Mouse (Mus musculus): ENCODE data around the gene Nkx2-3. TPM values are rescaled to one million over a fixed set of nuclear protein-coding genes. Genes with fewer than 3 reads are reported as not detected.

Nkx2-3 gene
- polyA plus RNA-seq, 1 experiment: 0.06 TPM

DNA sequence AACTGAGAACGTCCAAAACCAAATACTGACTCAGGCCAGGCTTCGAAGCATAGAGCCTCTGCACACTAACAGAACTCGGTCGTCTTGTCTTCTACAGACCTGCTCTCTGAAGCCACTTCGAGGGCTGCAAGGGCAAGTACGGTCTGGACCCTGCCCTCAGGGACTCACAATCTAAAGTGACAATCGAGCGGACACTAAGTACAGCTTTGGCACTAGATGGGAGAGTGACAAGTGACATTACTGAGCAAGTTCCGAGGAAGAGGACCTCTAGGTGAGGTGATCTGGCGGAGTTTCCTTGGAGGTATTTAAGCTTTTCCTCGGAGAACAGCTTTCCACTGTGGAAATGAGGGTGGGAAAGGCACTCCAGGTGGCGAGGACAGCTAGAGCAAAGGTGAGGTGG lies 564 bp upstream of the Nkx2-3 start:
- no peak overlapping the region for H3K4me3 ChIP-seq (ENCODE audit: control insufficient read depth, low read depth, low read length)
- no peaks in the 10 kb centered on the region for H3K36me3 ChIP-seq (ENCODE audit: control insufficient read depth, insufficient read depth, low read length)
- H3K27me3 ChIP-seq (ENCODE audit: control insufficient read depth, insufficient read depth, low read length): peaks cover 22% of the 10 kb centered on the region
- TF ChIP-seq CTCF (IDR thresholded peaks at IDR 0.05; ENCODE audit: control insufficient read depth, insufficient read depth, insufficient replicate concordance, low read depth, low read length) (no peak), POLR2A (IDR thresholded peaks at IDR 0.05; ENCODE audit: control insufficient read depth, low read depth, low read length) (no peak)
- peaks cover 33% of the 10 kb centered on the region for H3K4me1 ChIP-seq (ENCODE audit: control insufficient read depth, insufficient read depth, low read length)
- no peak overlapping the region for H3K27ac ChIP-seq (ENCODE audit: control insufficient read depth, insufficient read depth, low read depth, low read length)

DNA sequence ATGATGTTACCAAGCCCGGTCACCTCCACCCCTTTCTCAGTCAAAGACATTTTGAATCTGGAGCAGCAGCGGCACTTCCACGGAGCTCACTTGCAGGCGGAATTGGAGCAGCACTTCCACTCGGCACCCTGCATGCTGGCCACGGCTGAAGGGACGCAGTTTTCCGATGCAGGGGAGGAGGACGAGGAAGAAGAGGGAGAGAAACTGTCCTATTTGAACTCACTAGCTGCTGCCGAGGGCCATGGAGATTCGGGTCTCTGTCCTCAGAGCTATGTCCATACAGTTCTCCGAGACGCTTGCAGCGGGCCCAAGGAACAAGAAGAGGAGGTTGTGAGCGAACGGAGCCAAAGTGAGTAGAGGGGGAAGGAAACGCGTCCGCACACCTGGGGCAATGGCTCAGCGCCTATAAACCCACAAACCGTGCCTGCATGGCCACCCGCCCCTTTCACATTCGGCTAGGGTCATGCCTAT lies 411 bp downstream of the Nkx2-3 start:
- TF ChIP-seq CTCF (IDR thresholded peaks at IDR 0.05; ENCODE audit: control insufficient read depth, insufficient read depth, insufficient replicate concordance, low read depth, low read length) (no peak), POLR2A (IDR thresholded peaks at IDR 0.05; ENCODE audit: control insufficient read depth, low read depth, low read length) (no peak)
- no peaks in the 10 kb centered on the region for H3K36me3 ChIP-seq (ENCODE audit: control insufficient read depth, insufficient read depth, low read length)
- peaks cover 28% of the 10 kb centered on the region for H3K4me1 ChIP-seq (ENCODE audit: control insufficient read depth, insufficient read depth, low read length)
- no peak overlapping the region for H3K4me3 ChIP-seq (ENCODE audit: control insufficient read depth, low read depth, low read length)
- peaks cover 20% of the 10 kb centered on the region for H3K27me3 ChIP-seq (ENCODE audit: control insufficient read depth, insufficient read depth, low read length)
- no peak overlapping the region for H3K27ac ChIP-seq (ENCODE audit: control insufficient read depth, insufficient read depth, low read depth, low read length)

DNA sequence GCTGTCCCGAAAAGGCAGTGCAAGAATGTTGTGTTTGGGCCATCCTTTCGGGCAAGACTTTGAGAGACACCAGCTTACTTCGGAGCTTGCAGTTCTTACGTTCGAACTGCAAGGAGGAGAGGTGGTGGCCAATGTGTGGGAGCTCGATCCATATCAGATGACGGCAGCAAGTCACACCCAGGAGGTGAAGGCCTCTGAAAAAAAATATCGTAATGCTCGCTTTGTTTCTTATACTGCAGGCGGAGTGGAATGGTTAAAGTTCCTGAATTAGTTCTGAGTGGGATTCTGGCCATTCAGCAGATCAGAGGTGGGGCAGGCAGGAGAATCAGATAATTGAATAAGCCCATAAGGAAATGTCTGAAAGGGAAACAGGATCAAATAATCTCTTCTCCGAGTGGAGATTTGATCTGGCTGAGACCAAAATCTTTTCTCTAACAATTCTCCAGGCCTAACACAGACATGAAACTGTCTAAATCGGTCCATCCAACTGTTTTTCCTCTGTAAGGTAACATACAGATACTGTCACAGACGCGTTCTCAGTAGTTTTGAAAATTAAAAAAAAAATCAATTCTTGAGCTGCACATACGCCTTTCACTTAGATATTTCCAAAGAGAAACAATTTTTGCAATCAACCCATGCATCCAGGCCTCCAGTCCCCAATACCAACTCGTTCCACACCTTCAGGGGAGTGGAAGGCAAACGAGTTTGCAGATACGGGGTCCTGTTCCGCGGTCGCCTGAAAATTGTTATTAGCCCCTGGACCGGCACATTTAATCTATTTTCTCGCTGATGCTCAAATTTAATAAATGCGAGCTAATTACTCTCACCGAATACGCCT lies 1.4 kb downstream of the Nkx2-3 start:
- TF ChIP-seq CTCF (IDR thresholded peaks at IDR 0.05; ENCODE audit: control insufficient read depth, insufficient read depth, insufficient replicate concordance, low read depth, low read length): no peak
- no peak for TF ChIP-seq POLR2A (IDR thresholded peaks at IDR 0.05; ENCODE audit: control insufficient read depth, low read depth, low read length)
- Histone ChIP-seq H3K27ac (ENCODE audit: control insufficient read depth, insufficient read depth, low read depth, low read length) (no peak overlapping the region), H3K36me3 (ENCODE audit: control insufficient read depth, insufficient read depth, low read length) (no peaks in the 10 kb centered on the region), H3K27me3 (ENCODE audit: control insufficient read depth, insufficient read depth, low read length) (peaks cover 20% of the 10 kb centered on the region), H3K4me1 (ENCODE audit: control insufficient read depth, insufficient read depth, low read length) (peaks cover 28% of the 10 kb centered on the region), H3K4me3 (ENCODE audit: control insufficient read depth, low read depth, low read length) (no peak overlapping the region)

DNA sequence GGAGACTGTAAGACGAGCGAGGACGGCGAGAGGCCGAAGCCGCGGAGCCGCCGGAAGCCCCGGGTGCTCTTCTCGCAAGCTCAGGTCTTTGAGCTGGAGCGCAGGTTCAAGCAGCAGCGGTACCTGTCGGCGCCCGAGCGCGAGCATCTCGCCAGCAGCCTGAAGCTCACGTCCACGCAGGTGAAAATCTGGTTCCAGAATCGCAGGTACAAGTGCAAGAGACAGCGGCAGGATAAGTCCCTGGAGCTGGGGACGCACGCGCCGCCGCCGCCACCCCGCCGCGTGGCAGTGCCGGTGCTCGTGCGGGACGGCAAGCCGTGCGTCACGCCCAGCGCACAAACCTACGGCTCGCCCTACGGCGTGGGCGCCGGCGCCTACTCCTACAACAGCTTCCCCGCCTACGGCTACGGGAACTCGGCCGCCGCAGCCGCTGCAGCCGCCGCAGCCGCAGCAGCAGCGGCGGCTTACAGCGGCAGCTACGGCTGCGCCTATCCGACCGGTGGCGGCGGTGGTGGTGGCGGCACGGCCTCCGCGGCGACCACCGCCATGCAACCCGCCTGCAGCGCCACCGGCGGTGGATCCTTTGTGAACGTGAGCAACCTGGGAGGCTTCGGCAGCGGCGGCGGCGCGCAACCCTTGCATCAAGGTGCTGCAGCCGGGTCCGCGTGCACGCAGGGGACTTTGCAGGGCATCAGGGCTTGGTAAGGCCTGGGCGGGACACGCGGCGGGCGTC lies 2.4 kb downstream of the Nkx2-3 start:
- TF ChIP-seq CTCF (IDR thresholded peaks at IDR 0.05; ENCODE audit: control insufficient read depth, insufficient read depth, insufficient replicate concordance, low read depth, low read length) (no peak), POLR2A (IDR thresholded peaks at IDR 0.05; ENCODE audit: control insufficient read depth, low read depth, low read length) (no peak)
- Histone ChIP-seq H3K4me3 (ENCODE audit: control insufficient read depth, low read depth, low read length) (peak overlapping the region; percentile 53), H3K27me3 (ENCODE audit: control insufficient read depth, insufficient read depth, low read length) (peaks cover 20% of the 10 kb centered on the region), H3K36me3 (ENCODE audit: control insufficient read depth, insufficient read depth, low read length) (no peaks in the 10 kb centered on the region), H3K4me1 (ENCODE audit: control insufficient read depth, insufficient read depth, low read length) (peaks cover 28% of the 10 kb centered on the region), H3K27ac (ENCODE audit: control insufficient read depth, insufficient read depth, low read depth, low read length) (no peak overlapping the region)

DNA sequence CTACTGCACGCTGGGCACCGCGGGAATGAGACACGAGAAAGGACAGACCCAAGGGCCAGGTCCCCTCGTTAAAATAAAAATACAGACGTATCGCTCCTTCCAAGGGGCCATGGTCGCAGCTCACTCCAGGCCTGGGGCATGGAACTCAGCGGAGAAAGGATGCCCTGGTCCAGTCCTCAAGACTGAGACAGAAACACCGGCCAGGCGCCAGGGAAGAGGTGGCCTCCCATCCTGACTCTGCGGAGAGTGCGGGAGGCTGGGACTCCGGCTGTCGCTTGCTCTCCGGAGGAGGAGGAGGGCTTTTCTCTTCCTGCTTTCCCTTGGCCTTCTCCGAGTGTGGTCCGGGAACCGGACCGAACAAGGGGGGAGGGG lies 2.9 kb downstream of the Nkx2-3 start:
- Histone ChIP-seq H3K36me3 (ENCODE audit: control insufficient read depth, insufficient read depth, low read length) (no peaks in the 10 kb centered on the region), H3K27ac (ENCODE audit: control insufficient read depth, insufficient read depth, low read depth, low read length) (no peak overlapping the region), H3K4me1 (ENCODE audit: control insufficient read depth, insufficient read depth, low read length) (peaks cover 30% of the 10 kb centered on the region), H3K4me3 (ENCODE audit: control insufficient read depth, low read depth, low read length) (no peak overlapping the region; the same call in 1 of the 2 replicates), H3K27me3 (ENCODE audit: control insufficient read depth, insufficient read depth, low read length) (peaks cover 20% of the 10 kb centered on the region)
- no peak for TF ChIP-seq POLR2A (IDR thresholded peaks at IDR 0.05; ENCODE audit: control insufficient read depth, low read depth, low read length)
- TF ChIP-seq CTCF (IDR thresholded peaks at IDR 0.05; ENCODE audit: control insufficient read depth, insufficient read depth, insufficient replicate concordance, low read depth, low read length): no peak

DNA sequence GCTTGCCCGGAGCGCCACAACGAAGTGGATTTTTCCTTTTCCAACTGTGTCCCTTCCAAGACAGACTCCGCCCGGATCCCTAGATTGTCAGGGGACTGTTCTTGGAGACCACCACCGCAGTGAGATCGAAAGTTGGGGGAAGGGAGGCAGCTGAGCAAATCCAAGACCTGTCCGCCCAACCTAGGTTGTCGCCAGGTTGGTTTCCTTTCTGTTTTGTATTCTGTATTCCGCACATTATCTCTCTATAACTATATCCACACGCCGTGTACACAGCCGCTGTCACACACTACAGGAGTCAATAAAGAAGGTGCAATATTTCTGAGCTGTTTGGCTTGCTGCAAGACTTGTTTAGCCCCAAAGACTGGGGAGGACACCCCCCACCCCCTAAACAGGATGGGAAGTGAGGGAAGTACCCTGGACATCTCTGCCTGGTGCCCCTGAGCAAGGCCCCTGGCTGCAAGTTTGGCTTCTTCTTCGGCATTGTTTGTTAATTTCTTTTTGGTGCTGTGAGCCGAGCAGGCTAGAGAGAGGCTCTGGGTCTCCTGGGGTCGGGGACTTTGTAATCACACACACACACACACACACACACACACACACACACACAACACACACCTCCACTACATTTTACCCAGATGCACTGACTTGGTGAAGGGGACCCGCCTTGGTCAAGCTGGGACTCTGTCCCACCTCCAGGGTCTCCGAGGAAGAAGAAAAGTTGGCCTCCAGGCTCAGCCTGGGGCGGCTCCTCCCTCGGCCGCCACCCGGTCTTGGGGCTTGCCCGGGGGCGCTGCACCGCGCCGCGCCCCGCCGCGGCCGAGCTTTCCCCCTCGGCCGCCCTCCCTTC lies 3.7 kb downstream of the Nkx2-3 start:
- Histone ChIP-seq H3K4me1 (ENCODE audit: control insufficient read depth, insufficient read depth, low read length) (peaks cover 31% of the 10 kb centered on the region), H3K4me3 (ENCODE audit: control insufficient read depth, low read depth, low read length) (no peak overlapping the region), H3K36me3 (ENCODE audit: control insufficient read depth, insufficient read depth, low read length) (no peaks in the 10 kb centered on the region), H3K27me3 (ENCODE audit: control insufficient read depth, insufficient read depth, low read length) (peaks cover 20% of the 10 kb centered on the region), H3K27ac (ENCODE audit: control insufficient read depth, insufficient read depth, low read depth, low read length) (no peak overlapping the region)
- no peak for TF ChIP-seq POLR2A (IDR thresholded peaks at IDR 0.05; ENCODE audit: control insufficient read depth, low read depth, low read length)
